In the genomic region with DNA sequence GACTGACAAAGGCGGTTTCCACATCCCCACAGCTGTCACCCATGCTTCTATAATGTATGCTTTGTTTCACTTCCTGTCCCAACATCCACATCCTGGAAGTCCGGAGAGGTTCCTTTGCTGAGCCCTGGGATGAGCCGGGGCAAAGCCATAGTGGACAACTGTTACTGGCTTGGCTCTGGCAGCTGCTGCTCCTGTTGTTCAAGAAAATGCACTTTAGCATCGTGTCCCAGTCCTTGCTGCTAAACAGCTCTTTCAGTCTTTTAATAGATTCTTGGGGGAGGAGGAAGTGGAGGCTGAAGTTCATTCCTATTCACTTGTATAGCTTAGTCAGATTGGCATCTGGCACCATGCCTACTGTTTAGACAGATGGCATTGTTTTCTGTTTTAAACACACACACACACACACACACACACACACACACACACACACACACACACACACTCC, we compare ENCODE assay signal across 8 mouse cellular contexts.
DNase-seq lines count a peak whose midpoint lies in the region; ATAC-seq lines count a peak whose summit lies in the region.

No protein-coding gene starts in this region.

- no peak overlapping the region for H3K4me3 ChIP-seq in lung, embryonic 15.5 days
- no peak overlapping the region for H3K4me3 ChIP-seq in hindbrain, embryonic 12.5 days
- H3K4me3 ChIP-seq in midbrain, embryonic 15.5 days: no peak overlapping the region

- H3K36me3 ChIP-seq in lung, embryonic 15.5 days: no peaks in the 10 kb centered on the region
- H3K36me3 ChIP-seq in hindbrain, embryonic 12.5 days: no peaks in the 10 kb centered on the region
- H3K36me3 ChIP-seq in midbrain, embryonic 15.5 days (replicated peaks): no peaks in the 10 kb centered on the region

- H3K27ac ChIP-seq in lung, embryonic 15.5 days: no peak overlapping the region; the same call in 1 of the 2 replicates
- H3K27ac ChIP-seq in hindbrain, embryonic 12.5 days: no peak overlapping the region
- no peak overlapping the region for H3K27ac ChIP-seq in midbrain, embryonic 15.5 days

- ATAC-seq in lung, embryonic 15.5 days (ENCODE audit: borderline replicate concordance, extremely low read depth, low FRiP score, low TSS enrichment): 0 out of 2 replicates have a peak, but pooled peaks have one; percentile 39
- peak; percentile 78 for ATAC-seq in hindbrain, embryonic 12.5 days (ENCODE audit: low FRiP score)
- 0 out of 2 replicates have a peak, but pooled peaks have one; percentile 11 for ATAC-seq in midbrain, embryonic 15.5 days (replicated peaks)

- WGBS in lung, embryonic 15.5 days: 37% methylated on average over 4 of the region's 4 CpGs
- 43% methylated on average over 4 of the region's 4 CpGs for WGBS in hindbrain, embryonic 12.5 days
- 24% methylated on average over 4 of the region's 4 CpGs for WGBS in midbrain, embryonic 15.5 days

- no peaks in the 10 kb centered on the region for H3K27me3 ChIP-seq in lung, embryonic 15.5 days
- no peaks in the 10 kb centered on the region for H3K27me3 ChIP-seq in hindbrain, embryonic 12.5 days
- no peaks in the 10 kb centered on the region for H3K27me3 ChIP-seq in midbrain, embryonic 15.5 days (replicated peaks)

- peak; percentile 39 to 48 for DNase-seq in cerebellum, postnatal 10 days
- DNase-seq in cerebellum, postnatal 36 days: no peak
- no peak for DNase-seq in lung, postnatal 25 days (ENCODE audit: low spot score)
- DNase-seq in spleen, postnatal 4 days (ENCODE audit: low spot score in 2 of 2): no peak
- DNase-seq in testis, postnatal 14 days (ENCODE audit: low spot score): no peak

- no peaks in the 10 kb centered on the region for H3K9me3 ChIP-seq in lung, embryonic 15.5 days
- H3K9me3 ChIP-seq in hindbrain, embryonic 12.5 days (replicated peaks): no peaks in the 10 kb centered on the region
- no peaks in the 10 kb centered on the region for H3K9me3 ChIP-seq in midbrain, embryonic 15.5 days

- H3K4me2 ChIP-seq in lung, embryonic 15.5 days: no peak overlapping the region
- H3K4me2 ChIP-seq in hindbrain, embryonic 12.5 days (replicated peaks): no peak overlapping the region
- H3K4me2 ChIP-seq in midbrain, embryonic 15.5 days: no peak overlapping the region

- peaks cover 6% of the 10 kb centered on the region for H3K4me1 ChIP-seq in lung, embryonic 15.5 days
- H3K4me1 ChIP-seq in hindbrain, embryonic 12.5 days: no peaks in the 10 kb centered on the region
- peaks cover 3% of the 10 kb centered on the region; the same call in 1 of the 2 replicates for H3K4me1 ChIP-seq in midbrain, embryonic 15.5 days

- no peak overlapping the region for H3K9ac ChIP-seq in lung, embryonic 15.5 days
- H3K9ac ChIP-seq in hindbrain, embryonic 12.5 days: no peak overlapping the region
- no peak overlapping the region for H3K9ac ChIP-seq in midbrain, embryonic 15.5 days

Comparison
In these comparisons a context has a peak if more than half of its experiments do, and no peak if none do; other contexts are left out.
1. DNase-seq: peak in cerebellum, postnatal 10 days (2 of 2); none in cerebellum, postnatal 36 days (0 of 2), lung, postnatal 25 days (single experiment), spleen, postnatal 4 days (0 of 2) and testis, postnatal 14 days (single experiment).
2. ATAC-seq: peak in every context shown above with its lines; median percentile 78 in hindbrain, embryonic 12.5 days; 39 in lung, embryonic 15.5 days; 11 in midbrain, embryonic 15.5 days.